Mouse (Mus musculus) kidney, adult 2 months (tissue): Measurements from ENCODE around the gene Taf1b.

Experiments
- CTCF ChIP-seq: fragments of 200-500 bp; conservative IDR thresholded peaks from 2 replicates; pipeline ENCODE4 v1.5.1; 2011; ENCODE audit warnings: low read depth, mild to moderate bottlenecking, control low read depth, low read length, moderate library complexity, mixed read lengths; ENCODE audit not compliant: insufficient read depth, insufficient read length
- POLR2A ChIP-seq: fragments of 200-500 bp; IDR thresholded peaks from one replicate; pipeline ENCODE4 v1.6.1; 2011; ENCODE audit warnings: low read depth, low read length, control low read depth

DNA sequence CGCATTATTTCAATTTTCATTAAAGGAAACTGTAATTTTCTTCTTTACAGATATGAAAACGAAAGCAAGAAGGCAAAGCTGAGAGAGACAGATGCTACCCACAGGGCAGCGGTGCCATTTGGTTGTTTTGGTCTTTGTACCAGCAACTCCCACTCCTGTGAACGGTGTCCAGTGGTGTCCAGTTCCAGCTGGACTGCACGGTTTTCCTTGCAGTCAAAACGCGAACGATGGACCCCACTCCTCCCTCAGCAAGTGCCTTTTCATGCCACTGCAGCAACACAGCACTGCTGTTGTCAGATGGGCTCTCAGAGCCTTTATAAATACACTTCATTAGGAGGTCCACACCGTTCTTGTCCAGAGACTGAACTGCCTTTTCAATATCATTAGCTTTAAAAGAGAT lies 5.1 kb upstream of the Taf1b start:
- no peak for TF ChIP-seq CTCF
- no peak for TF ChIP-seq POLR2A
